Mouse (Mus musculus): Measurements from ENCODE around the gene Rnpepl1.
A peak's percentile ranks its signal among the peaks of the same experiment; 100 is the strongest.

Gene Rnpepl1

DNA sequence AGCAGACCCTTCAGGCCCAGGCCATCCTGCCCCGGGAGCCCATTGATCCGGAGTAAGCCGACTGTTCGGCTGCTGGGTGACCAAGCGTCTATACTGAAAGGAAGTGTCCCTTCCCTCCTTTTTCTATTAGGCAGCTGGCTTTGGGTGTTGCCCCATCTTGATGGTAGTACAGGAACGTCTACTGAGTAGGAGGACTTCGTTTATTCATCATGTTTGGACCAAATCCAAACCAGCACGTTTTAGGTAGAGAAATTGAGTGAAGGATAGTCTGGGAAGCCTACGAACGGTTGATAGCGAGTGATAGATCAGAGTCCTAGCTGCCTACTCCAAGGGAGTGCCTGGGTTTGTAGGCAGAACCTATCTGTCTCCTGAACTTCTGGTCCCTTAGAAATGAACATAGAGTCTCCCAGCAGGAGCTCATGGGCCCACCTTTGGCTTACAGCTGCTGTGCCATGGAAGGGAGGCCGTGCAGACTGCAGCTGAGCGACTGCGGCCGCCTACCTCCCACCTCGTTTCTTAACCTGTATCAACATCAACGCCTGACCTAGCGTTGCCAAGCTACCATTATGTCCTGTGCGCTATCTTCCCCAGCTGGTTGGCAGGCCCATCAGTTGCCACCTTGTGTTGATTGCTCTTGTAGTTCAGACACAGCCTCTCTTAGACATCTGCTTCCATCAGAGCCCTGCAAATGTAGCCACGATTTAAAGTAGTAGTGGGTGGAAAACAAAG lies 2.8 kb upstream of the Rnpepl1 start:
- DNase-seq: no peak

DNA sequence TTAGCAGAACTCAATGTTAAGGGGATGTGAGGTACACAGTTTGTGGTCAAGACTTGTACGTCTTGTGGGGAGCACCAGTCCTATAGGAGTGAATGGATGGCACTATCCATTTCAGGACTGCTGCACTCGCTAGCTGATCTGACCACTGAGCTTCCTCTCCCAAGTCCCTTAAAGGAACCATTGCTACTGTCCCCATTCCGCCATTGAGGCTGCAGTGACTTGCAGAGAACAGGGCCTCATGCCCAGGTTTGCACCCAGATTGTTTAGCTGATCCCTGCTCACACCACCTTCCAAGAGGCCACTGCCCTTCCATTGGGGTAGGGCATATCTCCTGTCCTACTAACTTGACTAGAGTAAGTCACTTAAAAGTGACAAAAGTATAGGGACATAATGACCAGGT lies 1.9 kb upstream of the Rnpepl1 start:
- no peak for DNase-seq

- DNase-seq: no peak
These were observed 1.5 kb upstream of the Rnpepl1 start for GRCm38 (mm10) chr1:92909068-92909467.

DNA sequence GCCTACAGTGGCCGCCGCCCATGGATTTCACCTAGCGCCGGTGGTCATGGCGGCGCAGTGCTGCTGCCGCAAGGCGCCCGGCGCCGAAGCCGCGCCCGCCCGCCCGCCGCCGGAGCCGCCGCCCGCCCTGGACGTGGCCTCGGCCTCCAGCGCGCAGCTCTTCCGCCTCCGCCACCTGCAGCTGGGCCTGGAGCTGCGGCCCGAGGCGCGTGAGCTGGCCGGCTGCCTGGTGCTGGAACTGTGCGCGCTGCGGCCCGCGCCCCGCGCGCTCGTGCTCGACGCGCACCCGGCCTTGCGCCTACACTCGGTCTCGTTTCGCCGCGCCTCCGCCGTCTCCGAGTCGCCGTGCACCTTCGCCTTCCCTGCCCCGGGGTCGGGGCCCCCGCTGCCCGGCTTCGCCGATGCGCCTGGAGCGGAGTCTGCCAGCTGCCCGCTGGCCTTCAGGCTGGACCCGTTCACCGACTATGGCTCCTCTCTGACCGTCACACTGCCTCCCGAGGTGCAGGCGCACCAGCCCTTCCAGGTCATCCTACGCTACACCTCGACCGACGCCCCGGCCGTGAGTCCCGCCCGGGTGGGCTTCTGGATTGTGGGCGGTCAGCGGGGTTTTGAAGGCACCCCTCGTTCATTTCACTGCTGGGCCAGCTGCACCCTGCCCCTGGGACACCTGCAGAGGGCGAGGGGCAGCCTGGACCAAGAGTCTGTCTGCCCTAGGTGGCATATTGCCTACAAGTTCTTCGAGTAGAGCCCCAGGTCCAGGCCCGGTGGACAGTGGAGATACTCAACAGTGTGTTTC lies 540 bp downstream of the Rnpepl1 start:
- DNase-seq: peak; percentile 64 to 88

GRCm38 (mm10) chr1:92911721-92912138 lies 1.1 kb downstream of the Rnpepl1 start:
- DNase-seq: no peak

GRCm38 (mm10) chr1:92912286-92912685 lies 1.7 kb downstream of the Rnpepl1 start:
- DNase-seq: no peak

DNA sequence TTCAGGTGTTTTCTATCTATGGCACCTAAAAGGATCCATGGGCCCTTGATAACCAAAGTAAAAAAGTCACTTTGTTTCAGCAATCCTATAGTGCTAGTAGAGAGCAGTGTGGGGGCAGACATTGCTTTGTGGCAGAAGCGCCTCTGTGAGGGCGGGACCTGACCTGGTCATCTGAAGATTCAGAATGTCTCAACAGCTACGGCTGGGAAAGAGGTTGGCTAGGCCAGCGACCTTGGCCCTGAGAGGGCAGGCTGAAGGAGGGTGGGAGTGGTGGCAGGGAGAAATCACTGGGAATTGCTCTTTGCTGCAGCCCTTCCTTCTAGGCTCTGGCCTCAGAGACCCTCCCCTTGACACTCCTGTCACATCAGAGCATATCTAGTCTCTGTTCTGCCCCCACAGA lies 3.7 kb downstream of the Rnpepl1 start:
- DNase-seq: no peak

DNA sequence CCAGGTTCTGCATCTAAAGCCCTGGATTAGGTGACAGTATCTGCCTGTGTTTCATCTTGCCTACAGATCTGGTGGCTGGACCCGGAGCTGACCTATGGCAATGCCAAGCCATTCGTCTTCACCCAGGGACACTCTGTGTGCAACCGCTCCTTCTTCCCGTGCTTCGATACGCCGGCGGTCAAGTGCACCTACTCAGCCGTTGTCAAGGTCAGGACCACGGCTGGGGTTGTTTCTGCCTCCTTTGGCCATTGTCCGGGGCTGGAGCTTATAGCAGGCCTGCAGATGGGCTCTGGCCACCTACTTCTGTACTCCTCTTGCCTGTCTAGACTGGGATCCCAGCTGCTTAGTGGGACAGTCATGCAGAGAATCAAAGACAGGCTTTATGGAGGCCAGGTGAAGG lies 4.4 kb downstream of the Rnpepl1 start:
- DNase-seq: no peak

GRCm38 (mm10) chr1:92916725-92917124 lies 6.1 kb downstream of the Rnpepl1 start:
- no peak for DNase-seq

GRCm38 (mm10) chr1:92919151-92919550 lies 8.6 kb downstream of the Rnpepl1 start:
- DNase-seq: no peak

- no peak for DNase-seq
These were observed 9.2 kb downstream of the Rnpepl1 start for GRCm38 (mm10) chr1:92919775-92920174.

- DNase-seq: no peak
These were observed 10.1 kb downstream of the Rnpepl1 start for GRCm38 (mm10) chr1:92920474-92921200.

- DNase-seq: no peak
These were observed 10.9 kb downstream of the Rnpepl1 start for GRCm38 (mm10) chr1:92921496-92921895.

GRCm38 (mm10) chr1:92930171-92930706 lies 19.7 kb downstream of the Rnpepl1 start:
- no peak for DNase-seq

- no peak for DNase-seq
These were observed 23.0 kb downstream of the Rnpepl1 start for GRCm38 (mm10) chr1:92933611-92934010.

DNA sequence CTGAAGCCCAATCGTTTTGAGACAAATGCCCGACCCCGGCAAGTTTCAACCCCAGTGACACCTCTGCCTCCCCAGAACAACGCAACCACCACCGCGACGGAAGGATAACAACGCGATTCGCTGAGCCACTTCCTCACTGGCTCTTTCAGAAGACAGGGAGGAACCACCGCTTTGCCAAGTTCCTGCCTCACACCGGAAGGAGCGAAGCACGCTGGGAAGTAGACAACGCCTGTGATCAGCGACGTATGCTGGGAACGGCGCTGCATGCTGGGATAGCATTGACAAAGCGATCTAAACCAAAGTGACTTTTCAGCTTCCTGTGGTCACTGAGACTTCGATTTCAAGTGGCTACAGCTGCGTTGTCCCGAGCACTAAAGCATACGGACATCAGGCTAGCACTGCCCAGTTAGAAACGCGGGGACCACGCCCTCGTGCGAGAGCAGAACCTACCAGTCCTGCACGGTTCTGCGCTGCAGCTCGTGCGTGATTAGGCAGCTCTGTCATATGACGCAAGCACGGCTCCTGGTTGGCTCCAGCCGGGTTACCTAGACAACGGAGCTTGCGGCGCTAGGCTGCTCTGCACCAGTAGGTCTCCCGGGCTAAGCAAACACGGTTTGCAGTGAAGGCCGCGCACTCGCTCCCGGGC lies 23.7 kb downstream of the Rnpepl1 start, which contains the start of gene Capn10:
Gene Capn10 (plus strand): TSS at position 195 of the 646 bp plus-strand sequence.
- peak; percentile 95 to 97 for DNase-seq

- DNase-seq: peak; percentile 49 to 58
These were observed 24.7 kb downstream of the Rnpepl1 start for GRCm38 (mm10) chr1:92935054-92935962.

- no peak for DNase-seq
These were observed 25.4 kb downstream of the Rnpepl1 start for GRCm38 (mm10) chr1:92935977-92936376.

DNA sequence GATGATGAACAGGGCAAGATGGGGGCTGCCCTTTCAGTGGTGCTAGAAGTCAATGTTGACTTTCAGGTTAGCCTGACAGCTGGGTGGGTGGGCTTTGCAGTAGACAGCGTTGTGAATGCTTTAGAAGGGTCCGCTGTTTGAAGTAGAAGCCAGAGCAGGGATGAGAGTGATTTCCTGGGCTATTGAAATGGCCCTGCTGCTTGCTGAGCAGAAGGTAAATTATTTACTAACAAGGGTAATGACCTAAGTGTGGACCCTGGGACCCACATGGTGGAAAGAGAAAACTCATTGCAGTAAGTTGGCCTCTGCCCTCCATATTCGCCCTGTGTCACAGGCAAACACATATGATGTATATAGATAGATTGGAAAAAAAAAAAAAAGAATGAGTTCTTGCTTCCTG lies 25.9 kb downstream of the Rnpepl1 start:
- no peak for DNase-seq

DNA sequence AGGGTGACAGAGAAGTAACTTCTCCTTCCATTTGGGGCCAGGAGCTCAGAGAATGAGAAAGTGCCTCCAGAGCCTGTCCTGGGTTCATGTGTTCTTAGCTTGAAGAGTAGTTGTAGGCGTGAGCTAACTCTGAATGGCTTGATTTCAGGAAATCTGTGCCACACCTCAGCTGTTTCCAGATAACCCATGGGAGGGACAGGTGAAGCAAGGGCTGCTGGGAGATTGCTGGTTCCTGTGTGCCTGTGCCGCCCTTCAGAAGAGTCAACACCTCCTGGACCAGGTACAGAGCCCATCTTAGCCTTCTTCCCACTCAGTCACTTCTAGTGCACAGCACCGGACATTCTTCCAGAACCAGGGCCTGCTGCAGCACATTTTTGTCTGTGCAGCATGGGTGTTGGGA lies 27.2 kb downstream of the Rnpepl1 start:
- DNase-seq: no peak

DNA sequence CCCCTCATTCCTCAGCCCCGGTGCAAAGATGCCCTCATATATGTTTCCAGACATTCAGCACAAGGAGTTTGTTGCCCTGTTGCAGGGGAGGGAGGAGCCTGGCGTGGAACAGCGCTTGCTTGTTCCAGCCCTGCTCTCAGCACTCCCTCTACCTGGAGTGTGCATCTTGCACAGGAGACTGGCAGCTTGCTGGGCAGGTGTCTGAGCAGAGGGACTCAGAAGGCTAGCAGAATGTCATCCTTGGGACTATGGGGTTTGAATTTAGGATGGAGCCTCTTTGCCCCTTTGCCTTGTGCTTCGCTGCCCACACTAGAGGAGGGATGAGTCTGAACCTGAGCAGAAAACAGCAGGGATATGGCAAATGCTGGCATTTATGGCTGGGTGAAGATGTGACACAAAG lies 29.2 kb downstream of the Rnpepl1 start:
- peak; percentile 50 to 61 for DNase-seq

Measured in cerebellum, adult 18-20 months (tissue).